Mouse (Mus musculus): Measurements from ENCODE around the gene Cacnb3.

The Cacnb3 gene

GRCm38 (mm10) chr15:98675634-98676250 is 45.1 kb downstream of the Cacnb3 start:
- no peak for DNase-seq (ENCODE audit: low spot score in 2 of 2)

DNA sequence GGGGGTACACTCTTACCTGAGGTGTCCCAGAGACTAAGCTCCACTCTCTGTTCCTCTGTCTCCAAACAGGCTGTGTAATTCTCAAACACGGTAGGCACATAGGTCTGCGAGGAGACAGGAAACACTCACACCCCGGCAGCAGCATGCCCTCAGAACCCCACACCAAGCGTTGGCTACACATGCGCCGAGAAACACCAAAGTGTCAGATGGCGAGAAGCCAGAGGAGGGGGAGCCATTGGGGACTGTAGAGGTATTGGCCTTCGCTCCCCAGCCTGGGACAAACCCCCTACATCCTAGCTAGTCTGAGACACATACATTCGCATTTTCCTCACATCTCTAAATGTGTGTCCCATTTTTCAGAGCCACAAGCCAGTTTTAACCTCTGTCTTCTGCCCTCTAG is 45.8 kb downstream of the Cacnb3 start:
- no peak for DNase-seq (ENCODE audit: low spot score in 2 of 2)

DNA sequence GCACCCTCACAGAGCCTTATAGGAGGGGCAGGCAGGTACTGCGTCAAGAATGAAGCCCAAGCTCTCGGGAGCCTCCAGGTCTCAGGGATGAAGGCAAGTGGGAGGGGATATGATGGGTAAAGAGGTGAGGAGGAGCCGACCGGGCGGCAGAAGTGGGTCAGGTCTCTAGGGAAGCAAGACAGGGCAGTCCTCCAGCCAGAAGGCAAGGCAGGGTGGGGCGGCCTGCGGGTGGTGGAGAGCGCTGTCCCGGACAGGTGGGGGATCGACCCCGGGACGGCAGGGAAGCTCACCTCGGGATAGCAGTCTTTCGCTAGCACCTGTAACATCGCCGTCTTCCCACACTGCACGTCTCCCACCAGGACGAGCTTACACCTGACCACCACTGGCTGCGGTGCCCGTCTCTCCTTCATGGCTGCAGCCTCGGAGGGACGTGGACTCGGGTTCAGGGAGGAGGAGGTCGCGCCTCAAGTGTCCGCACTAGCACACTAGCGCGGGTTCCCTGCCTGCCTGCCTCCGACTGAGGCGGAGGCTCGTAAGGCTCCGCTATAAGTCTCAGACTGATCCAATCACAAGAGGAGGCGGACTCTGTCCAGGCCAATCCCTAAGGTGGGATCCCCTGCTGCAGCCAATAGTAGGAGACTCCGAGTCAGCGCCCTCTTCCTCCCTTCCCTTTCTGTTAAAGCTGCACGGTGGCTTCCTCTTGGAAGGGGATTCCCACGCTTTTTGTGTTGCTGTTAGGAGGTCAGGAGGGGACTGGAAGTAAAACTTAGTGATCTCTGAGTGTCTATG is 46.5 kb downstream of the Cacnb3 start, which contains the start of gene Rnd1:
Rnd1 (minus strand) TSS at position 522 of the 789 bp plus-strand sequence.
- peak; percentile 56 to 81 for DNase-seq (ENCODE audit: low spot score in 2 of 2)

GRCm38 (mm10) chr15:98677977-98678376 is 47.3 kb downstream of the Cacnb3 start:
- no peak for DNase-seq (ENCODE audit: low spot score in 2 of 2)

GRCm38 (mm10) chr15:98680660-98681059 is 50.0 kb downstream of the Cacnb3 start:
- DNase-seq (ENCODE audit: low spot score in 2 of 2): no peak

- no peak for DNase-seq (ENCODE audit: low spot score in 2 of 2)
These were observed 51.0 kb downstream of the Cacnb3 start for GRCm38 (mm10) chr15:98681633-98682032.

- DNase-seq (ENCODE audit: low spot score in 2 of 2): no peak
These were observed 52.5 kb downstream of the Cacnb3 start for GRCm38 (mm10) chr15:98683177-98683576.

GRCm38 (mm10) chr15:98683746-98684145 is 53.1 kb downstream of the Cacnb3 start:
- no peak for DNase-seq (ENCODE audit: low spot score in 2 of 2)

GRCm38 (mm10) chr15:98685926-98686325 is 55.3 kb downstream of the Cacnb3 start:
- no peak for DNase-seq (ENCODE audit: low spot score in 2 of 2)

- no peak for DNase-seq (ENCODE audit: low spot score in 2 of 2)
These were observed 59.0 kb downstream of the Cacnb3 start for GRCm38 (mm10) chr15:98689682-98690081.

DNA sequence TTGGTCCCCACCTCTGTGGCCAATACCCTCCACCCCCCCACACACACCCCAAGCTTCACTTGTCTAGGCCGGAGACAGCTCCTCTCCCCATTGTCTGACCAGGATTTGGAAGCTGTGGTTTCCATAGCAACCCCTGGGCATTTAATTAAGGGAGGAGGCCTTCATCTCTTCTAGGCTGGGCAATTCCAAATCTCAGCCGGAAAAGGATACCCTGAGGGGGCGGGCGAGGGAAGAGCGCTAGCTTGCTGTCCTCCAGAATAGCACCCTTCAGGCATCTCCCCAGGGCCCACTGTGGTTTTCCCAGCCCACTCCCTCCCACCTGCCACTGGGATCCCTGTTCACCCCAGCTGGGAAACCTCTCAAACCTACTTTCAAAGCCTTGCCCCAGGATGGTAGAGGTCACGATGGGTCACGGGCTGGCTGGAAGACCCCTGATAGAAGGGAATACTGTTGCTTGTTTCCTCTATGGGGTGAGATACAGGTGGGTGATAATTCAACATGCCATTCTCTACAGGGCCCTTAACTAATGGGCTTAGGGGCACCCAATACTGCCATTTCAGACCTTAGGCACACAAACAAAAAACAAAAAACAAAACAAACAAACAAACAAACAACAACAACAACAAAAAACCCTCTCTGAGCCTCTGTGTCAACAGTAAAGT is 61.0 kb downstream of the Cacnb3 start:
- no peak for DNase-seq (ENCODE audit: low spot score in 2 of 2)

DNA sequence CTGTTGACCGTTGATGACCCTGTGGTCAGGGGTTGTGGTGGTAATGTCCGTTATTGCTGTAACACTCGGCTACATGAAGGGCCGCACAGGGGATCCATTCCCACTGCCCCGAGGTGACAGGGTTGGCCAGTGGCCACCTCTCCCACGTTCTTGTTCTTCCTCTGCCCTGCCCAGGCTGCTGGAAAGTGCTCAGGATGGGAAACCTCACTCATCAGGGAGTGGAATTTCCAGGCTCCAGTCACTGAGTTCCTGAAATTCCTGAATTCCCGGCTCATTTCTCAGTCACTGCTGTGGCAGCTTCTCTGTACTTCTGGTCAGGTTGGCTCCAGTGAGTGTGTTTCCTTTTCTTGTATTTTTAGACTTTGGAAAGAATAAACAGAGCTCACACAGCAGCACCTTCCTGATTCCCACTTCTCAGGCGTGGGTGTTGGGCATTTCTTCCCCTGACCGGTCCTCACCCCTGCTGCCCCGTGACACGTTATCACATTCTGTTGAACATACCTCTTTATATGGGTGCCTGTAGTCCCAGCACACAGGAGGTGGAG is 61.6 kb downstream of the Cacnb3 start:
- no peak for DNase-seq (ENCODE audit: low spot score in 2 of 2)
